Mouse (Mus musculus) heart, adult 2 months (tissue): ENCODE measurements around the gene Prss44.

ENCODE experiments used
- CTCF ChIP-seq: fragments of 200-600 bp; IDR thresholded peaks from 2 replicates; pipeline ENCODE4 v1.8.1; 2022; ENCODE audit warnings: antibody characterized with exemption, mild to moderate bottlenecking, moderate library complexity
- POLR2A ChIP-seq: fragments of 200-500 bp; IDR thresholded peaks from 2 replicates; pipeline ENCODE4 v1.6.1; 2011; ENCODE audit warnings: mild to moderate bottlenecking, low read depth, low read length, control low read depth; ENCODE audit not compliant: insufficient read depth

DNA sequence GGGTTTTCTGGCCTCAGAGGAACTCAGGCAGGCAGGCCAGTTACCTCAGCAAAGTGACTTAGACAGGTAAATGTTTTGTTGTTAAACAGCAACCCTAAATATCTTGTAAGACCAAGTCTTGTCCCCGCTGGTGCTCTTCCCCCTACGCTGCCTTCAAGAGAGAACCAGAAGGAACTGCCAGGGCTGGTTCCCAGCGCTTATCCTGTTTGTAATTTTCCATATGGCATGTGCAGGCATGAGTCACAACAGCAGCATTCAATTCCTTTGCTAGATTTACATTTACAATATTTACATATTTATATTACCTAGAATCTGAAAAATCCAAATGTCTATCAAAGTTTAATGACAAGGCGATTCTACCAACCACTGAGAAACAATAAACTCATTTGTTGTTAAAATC is 3.7 kb upstream of the Prss44 start:
- TF ChIP-seq POLR2A (no peak), CTCF (no peak)
